Mouse (Mus musculus) CH12.LX (cell line): ENCODE measurements around the gene Ppp1r14b. TPM values are rescaled to one million over a fixed set of nuclear protein-coding genes. Genes with fewer than 3 reads are reported as not detected.

Experiments used
- DNase-seq: peaks from one replicate; pipeline ENCODE4 v3.0.0-alpha.2; 2013; ENCODE audit errors: extremely low read depth
- H3K27ac ChIP-seq: 2 replicates; pipeline ENCODE4 v1.5.1; 2012; ENCODE audit warnings: low read depth, mild to moderate bottlenecking, control low read depth, moderate library complexity; ENCODE audit not compliant: insufficient read depth
- H3K27me3 ChIP-seq: replicated peaks from 2 replicates; pipeline ENCODE3; 2012; ENCODE audit warnings: inconsistent platforms
- H3K36me3 ChIP-seq, 2 experiments: replicated peaks in 1 of 2; 2 replicates each; pipeline versions ENCODE3 to v1.6.1; 2012; ENCODE audit warnings: inconsistent platforms in 1 of 2, low read length in 1 of 2, mild to moderate bottlenecking in 1 of 2, mixed read lengths in 1 of 2, moderate library complexity in 1 of 2; ENCODE audit not compliant: control insufficient read depth in 1 of 2, insufficient read depth in 1 of 2
- H3K4me1 ChIP-seq, 2 experiments: 2 replicates each; pipeline ENCODE4 v1.6.1; 2012; ENCODE audit warnings: inconsistent platforms in 1 of 2, moderate library complexity in 1 of 2; ENCODE audit not compliant: insufficient read depth in 2 of 2, control insufficient read depth in 1 of 2
- H3K4me2 ChIP-seq: 2 replicates; pipeline ENCODE4 v1.6.1; 2012; ENCODE audit warnings: low read depth, mild to moderate bottlenecking, control low read depth; ENCODE audit not compliant: poor library complexity, insufficient read depth, severe bottlenecking
- H3K4me3 ChIP-seq, 3 experiments: fragments of 150-350 bp in 1 of 3; sonication (generic) in 1 of 3; replicated peaks in 1 of 3; 2 replicates each; pipeline versions ENCODE3 to v1.5.1; 2011 to 2012; ENCODE audit warnings: low read depth in 2 of 3, low read length in 2 of 3, mild to moderate bottlenecking in 2 of 3, moderate library complexity in 2 of 3, control low read depth in 1 of 3, improper control_type of control experiment in 1 of 3, inconsistent platforms in 1 of 3, mixed read lengths in 1 of 3; ENCODE audit not compliant: poor library complexity in 1 of 3
- H3K79me2 ChIP-seq: replicated peaks from 2 replicates; pipeline ENCODE4 v1.6.1; 2012; ENCODE audit warnings: mild to moderate bottlenecking, moderate library complexity; ENCODE audit not compliant: control insufficient read depth, poor library complexity, insufficient read depth, severe bottlenecking; ENCODE audit errors: extremely low read depth
- H3K9ac ChIP-seq: 2 replicates; pipeline ENCODE4 v1.6.1; 2012; ENCODE audit warnings: low read depth, mild to moderate bottlenecking, control low read depth, moderate library complexity; ENCODE audit not compliant: insufficient read depth
- H3K9me3 ChIP-seq: replicated peaks from 2 replicates; pipeline ENCODE3; 2012; ENCODE audit warnings: low read length, inconsistent platforms, mixed read lengths
- BHLHE40 ChIP-seq: IDR thresholded peaks from 2 replicates; pipeline ENCODE4 v1.6.1; 2011; ENCODE audit warnings: mild to moderate bottlenecking, low read depth, low read length, improper control_type of control experiment
- CHD1 ChIP-seq: IDR thresholded peaks from 2 replicates; pipeline ENCODE4 v1.6.1; 2012; ENCODE audit warnings: low read depth, low read length, improper control_type of control experiment, inconsistent platforms
- CHD2 ChIP-seq: IDR thresholded peaks from 2 replicates; pipeline ENCODE4 v1.6.1; 2011; ENCODE audit warnings: low read length, improper control_type of control experiment
- CTCF ChIP-seq, 2 experiments: IDR thresholded peaks in 1 of 2; conservative IDR thresholded peaks in 1 of 2; 2 replicates each; pipeline ENCODE4 v1.5.1; 2011 to 2012; ENCODE audit warnings: low read depth in 2 of 2, low read length in 2 of 2, improper control_type of control experiment in 1 of 2, inconsistent platforms in 1 of 2, mild to moderate bottlenecking in 1 of 2, moderate library complexity in 1 of 2
- E2F4 ChIP-seq: IDR thresholded peaks from 2 replicates; pipeline ENCODE4 v1.6.1; 2011; ENCODE audit warnings: low read depth, low read length, improper control_type of control experiment; ENCODE audit not compliant: insufficient replicate concordance
- ELF1 ChIP-seq: IDR thresholded peaks from 2 replicates; pipeline ENCODE4 v1.6.1; 2014; ENCODE audit warnings: low read depth, mild to moderate bottlenecking, inconsistent platforms, low read length, improper control_type of control experiment
- EP300 ChIP-seq: IDR thresholded peaks from 2 replicates; pipeline ENCODE4 v1.6.1; 2011; ENCODE audit warnings: low read length, improper control_type of control experiment
- ETS1 ChIP-seq: conservative IDR thresholded peaks from 2 replicates; pipeline ENCODE4 v1.6.1; 2012; ENCODE audit warnings: low read depth, mild to moderate bottlenecking, inconsistent platforms, low read length, improper control_type of control experiment, moderate library complexity
- GABPA ChIP-seq: IDR thresholded peaks from 2 replicates; pipeline ENCODE4 v1.6.1; 2012; ENCODE audit warnings: low read depth, low read length, improper control_type of control experiment, inconsistent platforms; ENCODE audit not compliant: insufficient replicate concordance
- HCFC1 ChIP-seq: IDR thresholded peaks from 2 replicates; pipeline ENCODE4 v1.6.1; 2012; ENCODE audit warnings: low read depth, mild to moderate bottlenecking, inconsistent platforms, low read length, improper control_type of control experiment
- IRF4 ChIP-seq: IDR thresholded peaks from 2 replicates; pipeline ENCODE4 v1.6.1; 2014; ENCODE audit warnings: low read depth, mild to moderate bottlenecking, inconsistent platforms, low read length, improper control_type of control experiment
- JUN ChIP-seq: IDR thresholded peaks from 2 replicates; pipeline ENCODE4 v1.6.1; 2011; ENCODE audit warnings: low read depth, mild to moderate bottlenecking, low read length, improper control_type of control experiment, moderate library complexity; ENCODE audit not compliant: insufficient read depth
- JUND ChIP-seq: conservative IDR thresholded peaks from 2 replicates; pipeline ENCODE4 v1.6.1; 2011; ENCODE audit warnings: low read depth, low read length, improper control_type of control experiment
- KAT2A ChIP-seq: IDR thresholded peaks from 2 replicates; pipeline ENCODE4 v1.6.1; 2012; ENCODE audit warnings: low read length, improper control_type of control experiment, inconsistent platforms; ENCODE audit not compliant: insufficient replicate concordance
- MAFK ChIP-seq: IDR thresholded peaks from 2 replicates; pipeline ENCODE4 v1.6.1; 2011; ENCODE audit warnings: low read length, improper control_type of control experiment; ENCODE audit not compliant: insufficient replicate concordance
- MAX ChIP-seq: IDR thresholded peaks from 2 replicates; pipeline ENCODE4 v1.6.1; 2011; ENCODE audit warnings: low read length, improper control_type of control experiment
- MAZ ChIP-seq: IDR thresholded peaks from 2 replicates; pipeline ENCODE4 v1.6.1; 2012; ENCODE audit warnings: low read depth, mild to moderate bottlenecking, inconsistent platforms, low read length, improper control_type of control experiment, moderate library complexity
- MEF2A ChIP-seq: IDR thresholded peaks from 2 replicates; pipeline ENCODE4 v1.6.1; 2014; ENCODE audit warnings: low read depth, mild to moderate bottlenecking, inconsistent platforms, low read length, improper control_type of control experiment, borderline replicate concordance
- MXI1 ChIP-seq: IDR thresholded peaks from 2 replicates; pipeline ENCODE4 v1.6.1; 2011; ENCODE audit warnings: mild to moderate bottlenecking, low read depth, low read length, improper control_type of control experiment
- MYC ChIP-seq: IDR thresholded peaks from 2 replicates; pipeline ENCODE4 v1.6.1; 2011; ENCODE audit warnings: low read depth, mild to moderate bottlenecking, improper control_type of control experiment, low read length
- NELFE ChIP-seq: IDR thresholded peaks from 2 replicates; pipeline ENCODE4 v1.6.1; 2011; ENCODE audit warnings: low read depth, low read length, improper control_type of control experiment
- NRF1 ChIP-seq: IDR thresholded peaks from 2 replicates; pipeline ENCODE4 v1.6.1; 2014; ENCODE audit warnings: low read depth, mild to moderate bottlenecking, inconsistent platforms, low read length, improper control_type of control experiment, moderate library complexity
- PAX5 ChIP-seq: IDR thresholded peaks from 2 replicates; pipeline ENCODE4 v1.6.1; 2012; ENCODE audit warnings: low read length, inconsistent platforms, mixed read lengths
- POLR2A ChIP-seq: IDR thresholded peaks from 2 replicates; pipeline ENCODE4 v1.6.1; 2011; ENCODE audit warnings: low read depth, mild to moderate bottlenecking, improper control_type of control experiment, low read length
- POLR2AphosphoS2 ChIP-seq: IDR thresholded peaks from 2 replicates; pipeline ENCODE4 v1.6.1; 2011; ENCODE audit warnings: low read depth, low read length, improper control_type of control experiment
- RAD21 ChIP-seq: IDR thresholded peaks from 2 replicates; pipeline ENCODE4 v1.6.1; 2011; ENCODE audit warnings: low read depth, mild to moderate bottlenecking, low read length, improper control_type of control experiment, moderate library complexity
- RCOR1 ChIP-seq: conservative IDR thresholded peaks from 2 replicates; pipeline ENCODE4 v1.6.1; 2012; ENCODE audit warnings: low read depth, mild to moderate bottlenecking, inconsistent platforms, low read length, improper control_type of control experiment
- SIN3A ChIP-seq: IDR thresholded peaks from 2 replicates; pipeline ENCODE4 v1.6.1; 2012; ENCODE audit warnings: low read length, improper control_type of control experiment, inconsistent platforms
- SMC3 ChIP-seq: IDR thresholded peaks from 2 replicates; pipeline ENCODE4 v1.6.1; 2011; ENCODE audit warnings: low read depth, low read length, improper control_type of control experiment
- TBP ChIP-seq: conservative IDR thresholded peaks from 2 replicates; pipeline ENCODE4 v1.6.1; 2011; ENCODE audit warnings: low read depth, low read length, improper control_type of control experiment
- TCF12 ChIP-seq: IDR thresholded peaks from 2 replicates; pipeline ENCODE4 v1.6.1; 2014; ENCODE audit warnings: low read depth, mild to moderate bottlenecking, inconsistent platforms, low read length, improper control_type of control experiment
- UBTF ChIP-seq: IDR thresholded peaks from 2 replicates; pipeline ENCODE4 v1.6.1; 2012; ENCODE audit warnings: low read depth, mild to moderate bottlenecking, inconsistent platforms, low read length, improper control_type of control experiment, moderate library complexity
- USF1 ChIP-seq: IDR thresholded peaks from 2 replicates; pipeline ENCODE4 v1.6.1; 2014; ENCODE audit warnings: low read depth, mild to moderate bottlenecking, inconsistent platforms, low read length, improper control_type of control experiment
- USF2 ChIP-seq: conservative IDR thresholded peaks from 2 replicates; pipeline ENCODE4 v1.6.1; 2011; ENCODE audit warnings: low read depth, low read length, improper control_type of control experiment
- ZC3H11A ChIP-seq: IDR thresholded peaks from 2 replicates; pipeline ENCODE4 v1.6.1; 2012; ENCODE audit warnings: low read depth, mild to moderate bottlenecking, inconsistent platforms, low read length, improper control_type of control experiment
- ZKSCAN1 ChIP-seq: IDR thresholded peaks from 2 replicates; pipeline ENCODE4 v1.6.1; 2012; ENCODE audit warnings: low read depth, inconsistent platforms, low read length, improper control_type of control experiment, borderline replicate concordance
- ZMIZ1 ChIP-seq: IDR thresholded peaks from 2 replicates; pipeline ENCODE4 v1.6.1; 2012; ENCODE audit warnings: low read depth, mild to moderate bottlenecking, inconsistent platforms, low read length, improper control_type of control experiment
- ZNF384 ChIP-seq: IDR thresholded peaks from 2 replicates; pipeline ENCODE4 v1.6.1; 2012; ENCODE audit warnings: low read depth, low read length, improper control_type of control experiment, inconsistent platforms
- dilution Hi-C: fragments of 300-500 bp; cut with MboI; formaldehyde crosslinking; loops from 2 replicates; pipeline ENCODE4 v1.14.3; 2020; ENCODE audit warnings: low sequenced_read_pairs; ENCODE audit not compliant: extremely low pct_unique_long_range_greater_than_20kb, extremely low pct_ligation_motif_present
- in situ Hi-C: fragments of 300-500 bp; cut with MboI; formaldehyde crosslinking; loops from 3 replicates; pipeline ENCODE4 v1.14.3; 2019; ENCODE audit warnings: low sequenced_read_pairs, low pct_ligation_motif_present, low pct_unique_long_range_greater_than_20kb, mixed read lengths
- polyA plus RNA-seq: library from polyadenylated mRNA; unstranded; fragments of >175 nt; gene quantifications from 2 replicates; pipeline ENCODE4 v1.2.1, GENCODE M21; 2012; ENCODE audit warnings: low read depth; ENCODE audit not compliant: insufficient read length
- total RNA-seq, 2 experiments: library from RNA; depleted of rRNA; stranded (reverse); fragments of 300-350 nt in 1 of 2; fragments of >200 nt in 1 of 2; gene quantifications; 2 replicates each; pipeline ENCODE4 v1.2.3; 2012 to 2014

Ppp1r14b gene
- total and polyA plus RNA-seq, 3 experiments, result 167 to 256 (median 241) TPM

DNA sequence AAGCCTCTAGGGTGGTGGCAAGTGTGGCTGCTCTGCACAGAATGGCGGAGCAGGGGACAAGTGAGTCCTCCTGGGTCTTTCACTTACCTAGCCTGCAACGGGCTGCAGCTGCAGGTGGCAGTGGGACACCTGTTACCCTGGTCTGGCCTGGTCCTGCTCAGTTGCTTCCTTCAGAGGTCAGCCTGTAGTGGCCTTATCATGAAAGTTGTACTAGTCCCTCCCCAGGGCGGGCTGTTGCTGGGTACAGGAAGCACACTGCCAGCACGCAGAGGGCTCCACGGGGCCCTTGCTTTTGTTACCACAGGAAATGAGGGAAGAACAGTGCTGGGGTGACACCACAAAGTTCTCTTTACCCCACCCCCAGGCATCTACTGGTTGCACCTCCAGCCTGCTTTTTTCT is 44.4 kb downstream of the Ppp1r14b start, which contains the start of gene Fermt3:
Gene Fermt3 (minus strand): TSS at position 279 of the 400 bp plus-strand sequence.
- dilution Hi-C loops, result no loop called here
- Histone ChIP-seq H3K27ac (peak within 1 kb of the TSS; percentile 86), H3K9ac (peak within 1 kb of the TSS; percentile 65)

DNA sequence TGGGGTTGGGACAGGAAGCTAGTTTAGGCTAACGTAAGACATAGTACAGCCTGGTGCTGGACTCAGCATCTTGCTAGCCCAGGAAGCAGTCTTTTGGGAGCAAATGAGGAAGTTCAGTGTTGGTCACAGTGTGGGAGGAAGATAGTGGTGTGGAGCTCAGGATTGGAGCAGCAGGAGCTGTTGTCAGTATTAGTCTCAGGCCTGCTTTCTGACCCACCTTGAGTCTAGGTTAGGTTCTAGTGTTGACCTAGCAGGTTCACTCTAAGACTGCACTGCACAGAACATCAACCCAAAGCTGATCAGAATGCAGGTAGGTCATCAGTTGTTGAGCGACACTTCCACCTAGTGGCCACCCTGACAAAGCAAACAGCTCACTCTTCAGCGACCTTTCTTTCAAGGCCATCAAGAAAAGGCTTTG is 45.5 kb downstream of the Ppp1r14b start:
- Histone ChIP-seq H3K4me2 (peak overlapping the region; percentile 82; the same call in 1 of the 2 replicates), H3K79me2 (peaks cover 3% of the 10 kb centered on the region; the same call in 1 of the 2 replicates)
- TF ChIP-seq ZMIZ1 (0 out of 2 replicates have a peak, but pooled peaks have one; percentile 6), UBTF (no peak), IRF4 (0 out of 2 replicates have a peak, but pooled peaks have one; percentile 12), POLR2AphosphoS2 (0 out of 2 replicates have a peak, but pooled peaks have one; percentile 54), RAD21 (peak; percentile 87), SMC3 (peak; percentile 82), NRF1 (no peak), CTCF (conservative IDR thresholded peaks at IDR 0.05 in 1 of 2, IDR thresholded peaks at IDR 0.05 in 1 of 2; ENCODE audit: low read depth in 2 of 2, low read length in 2 of 2) (peak; percentile 54 to 91)
- TF ChIP-seq, all 38 proteins: peak for 6
- H3K36me3 ChIP-seq, result peaks cover 43 to 70% of the 10 kb centered on the region in 2 experiments
- H3K4me3 ChIP-seq, result no peak overlapping the region
- peak overlapping the region; percentile 54 for H3K27ac ChIP-seq
- H3K4me1 ChIP-seq, result peaks cover 13 to 34% of the 10 kb centered on the region in 2 experiments
- H3K9ac ChIP-seq, result peak overlapping the region; percentile 28; the same call in 1 of the 2 replicates
- dilution Hi-C loops, result no loop called here
- no peaks in the 10 kb centered on the region for H3K9me3 ChIP-seq
- H3K27me3 ChIP-seq, result no peaks in the 10 kb centered on the region
- DNase-seq, result peak; percentile 75
- in situ Hi-C loops, result loop anchor here (5.0 kb wide), 1 partner anchor 83 kb away; no protein-coding TSS in a partner anchor

More for the DNA sequence above, 44.4 kb downstream of the Ppp1r14b start, which contains the start of gene Fermt3:
- Histone ChIP-seq H3K4me2 (peak within 1 kb of the TSS; percentile 82), H3K4me1 (peaks cover 13 to 27% of the 10 kb centered on the region in 2 experiments), H3K27me3 (no peaks in the 10 kb centered on the region), H3K9me3 (no peaks in the 10 kb centered on the region), H3K4me3 (peak within 1 kb of the TSS; percentile 69 to 84 (median 76)), H3K36me3 (peaks cover 41 to 68% of the 10 kb centered on the region in 2 experiments), H3K79me2 (peaks cover 3% of the 10 kb centered on the region; the same call in 1 of the 2 replicates)
- in situ Hi-C loops, result no loop called here
- DNase-seq, result peak; percentile 77
- TF ChIP-seq BHLHE40 (peak; percentile 57), SMC3 (no peak), NELFE (peak; percentile 39; the same call in 1 of the 2 replicates), CHD2 (no peak), UBTF (no peak), KAT2A (no peak), IRF4 (no peak), SIN3A (peak; percentile 52), USF1 (no peak), TBP (peak; percentile 52; the same call in 1 of the 2 replicates), MAZ (no peak), JUND (no peak), ZMIZ1 (no peak), RCOR1 (no peak), E2F4 (no peak), MEF2A (no peak), NRF1 (no peak), ZC3H11A (no peak), MYC (peak; percentile 28; the same call in 1 of the 2 replicates), MAX (no peak), PAX5 (no peak), CHD1 (no peak), POLR2A (peak; percentile 56), USF2 (no peak), MXI1 (peak; percentile 52; the same call in 1 of the 2 replicates), MAFK (no peak), ZNF384 (no peak), GABPA (no peak), CTCF (conservative IDR thresholded peaks at IDR 0.05 in 1 of 2, IDR thresholded peaks at IDR 0.05 in 1 of 2; ENCODE audit: low read depth in 2 of 2, low read length in 2 of 2) (no peak), POLR2AphosphoS2 (peak; percentile 54; the same call in 1 of the 2 replicates), EP300 (no peak), ZKSCAN1 (no peak), ELF1 (peak; percentile 57), ETS1 (no peak; the same call in 1 of the 2 replicates), JUN (no peak), RAD21 (no peak), TCF12 (peak; percentile 44), HCFC1 (peak; percentile 42)
